Mouse (Mus musculus): ENCODE results near the gene Gpr37l1. TPM values are rescaled to one million over a fixed set of nuclear protein-coding genes. Genes with fewer than 3 reads are reported as not detected.
A peak's percentile ranks its signal among the peaks of the same experiment; 100 is the strongest.

Gene Gpr37l1
- polyA plus RNA-seq, 1 experiment = not detected

GRCm38 (mm10) chr1:135132893-135133369 is 34.5 kb downstream of the Gpr37l1 start:
- no peak overlapping the region for H3K27ac ChIP-seq (ENCODE audit: insufficient read depth, low read depth, low read length)
- no peak overlapping the region for H3K4me3 ChIP-seq (ENCODE audit: insufficient read depth, low read depth, low read length)
- H3K4me1 ChIP-seq (ENCODE audit: control insufficient read depth, insufficient read depth, low read length) = peaks cover 41% of the 10 kb centered on the region
- WGBS = 96% methylated on average over 9 of the region's 9 CpGs
- TF ChIP-seq POLR2A (IDR thresholded peaks at IDR 0.05; ENCODE audit: insufficient read depth, low read depth, low read length) (no peak), CTCF (IDR thresholded peaks at IDR 0.05; ENCODE audit: insufficient read depth, low read depth, low read length) (no peak)

- H3K4me3 ChIP-seq (ENCODE audit: insufficient read depth, low read depth, low read length) = no peak within 1 kb of the TSS
- H3K4me1 ChIP-seq (ENCODE audit: control insufficient read depth, insufficient read depth, low read length) = peaks cover 46% of the 10 kb centered on the region
- no peak for TF ChIP-seq POLR2A (IDR thresholded peaks at IDR 0.05; ENCODE audit: insufficient read depth, low read depth, low read length)
- peak; percentile 64; the same call in 1 of the 2 replicates for TF ChIP-seq CTCF (IDR thresholded peaks at IDR 0.05; ENCODE audit: insufficient read depth, low read depth, low read length)
- 22% methylated on average over 10 of the region's 10 CpGs for WGBS
- no peak within 1 kb of the TSS for H3K27ac ChIP-seq (ENCODE audit: insufficient read depth, low read depth, low read length)
Observed at GRCm38 (mm10) chr1:135132473-135132872, 35.0 kb downstream of the Gpr37l1 start, which contains the start of gene Ptpn7. TSS of gene Ptpn7 (plus strand) at chr1:135132700.

- Histone ChIP-seq H3K4me3 (ENCODE audit: insufficient read depth, low read depth, low read length) (no peak overlapping the region), H3K4me1 (ENCODE audit: control insufficient read depth, insufficient read depth, low read length) (peaks cover 54% of the 10 kb centered on the region), H3K27ac (ENCODE audit: insufficient read depth, low read depth, low read length) (no peak overlapping the region)
- WGBS = 63% methylated on average over 8 of the region's 8 CpGs
- TF ChIP-seq CTCF (IDR thresholded peaks at IDR 0.05; ENCODE audit: insufficient read depth, low read depth, low read length) (no peak), POLR2A (IDR thresholded peaks at IDR 0.05; ENCODE audit: insufficient read depth, low read depth, low read length) (no peak)
Observed at GRCm38 (mm10) chr1:135131560-135131959, 35.9 kb downstream of the Gpr37l1 start.

- TF ChIP-seq CTCF (IDR thresholded peaks at IDR 0.05; ENCODE audit: insufficient read depth, low read depth, low read length) = no peak
- TF ChIP-seq POLR2A (IDR thresholded peaks at IDR 0.05; ENCODE audit: insufficient read depth, low read depth, low read length) = no peak
- WGBS = 58% methylated on average over 6 of the region's 6 CpGs
- H3K4me1 ChIP-seq (ENCODE audit: control insufficient read depth, insufficient read depth, low read length) = peaks cover 59% of the 10 kb centered on the region
- H3K4me3 ChIP-seq (ENCODE audit: insufficient read depth, low read depth, low read length) = no peak overlapping the region
- no peak overlapping the region for H3K27ac ChIP-seq (ENCODE audit: insufficient read depth, low read depth, low read length)
Observed at GRCm38 (mm10) chr1:135131034-135131433, 36.4 kb downstream of the Gpr37l1 start.

- H3K4me3 ChIP-seq (ENCODE audit: insufficient read depth, low read depth, low read length) = no peak overlapping the region
- no peak overlapping the region for H3K27ac ChIP-seq (ENCODE audit: insufficient read depth, low read depth, low read length)
- 65% methylated on average over 2 of the region's 2 CpGs for WGBS
- peaks cover 63% of the 10 kb centered on the region for H3K4me1 ChIP-seq (ENCODE audit: control insufficient read depth, insufficient read depth, low read length)
- TF ChIP-seq POLR2A (IDR thresholded peaks at IDR 0.05; ENCODE audit: insufficient read depth, low read depth, low read length) (no peak), CTCF (IDR thresholded peaks at IDR 0.05; ENCODE audit: insufficient read depth, low read depth, low read length) (no peak)
Observed at GRCm38 (mm10) chr1:135130376-135131018, 37.0 kb downstream of the Gpr37l1 start.

- no peak for TF ChIP-seq CTCF (IDR thresholded peaks at IDR 0.05; ENCODE audit: insufficient read depth, low read depth, low read length)
- TF ChIP-seq POLR2A (IDR thresholded peaks at IDR 0.05; ENCODE audit: insufficient read depth, low read depth, low read length) = no peak
- H3K4me1 ChIP-seq (ENCODE audit: control insufficient read depth, insufficient read depth, low read length) = peaks cover 63% of the 10 kb centered on the region
- no peak overlapping the region for H3K27ac ChIP-seq (ENCODE audit: insufficient read depth, low read depth, low read length)
- no peak overlapping the region for H3K4me3 ChIP-seq (ENCODE audit: insufficient read depth, low read depth, low read length)
- 82% methylated on average over 9 of the region's 9 CpGs for WGBS
Observed at GRCm38 (mm10) chr1:135129543-135130183, 37.8 kb downstream of the Gpr37l1 start.

GRCm38 (mm10) chr1:135128986-135129385 is 38.5 kb downstream of the Gpr37l1 start:
- 37% methylated on average over 9 of the region's 9 CpGs for WGBS
- no peak overlapping the region for H3K27ac ChIP-seq (ENCODE audit: insufficient read depth, low read depth, low read length)
- peaks cover 63% of the 10 kb centered on the region for H3K4me1 ChIP-seq (ENCODE audit: control insufficient read depth, insufficient read depth, low read length)
- no peak for TF ChIP-seq CTCF (IDR thresholded peaks at IDR 0.05; ENCODE audit: insufficient read depth, low read depth, low read length)
- TF ChIP-seq POLR2A (IDR thresholded peaks at IDR 0.05; ENCODE audit: insufficient read depth, low read depth, low read length) = no peak
- H3K4me3 ChIP-seq (ENCODE audit: insufficient read depth, low read depth, low read length) = no peak overlapping the region

- TF ChIP-seq POLR2A (IDR thresholded peaks at IDR 0.05; ENCODE audit: insufficient read depth, low read depth, low read length) (no peak), CTCF (IDR thresholded peaks at IDR 0.05; ENCODE audit: insufficient read depth, low read depth, low read length) (no peak)
- Histone ChIP-seq H3K4me3 (ENCODE audit: insufficient read depth, low read depth, low read length) (no peak overlapping the region), H3K27ac (ENCODE audit: insufficient read depth, low read depth, low read length) (no peak overlapping the region), H3K4me1 (ENCODE audit: control insufficient read depth, insufficient read depth, low read length) (peaks cover 60% of the 10 kb centered on the region)
- 58% methylated on average over 6 of the region's 6 CpGs for WGBS
Observed at GRCm38 (mm10) chr1:135128011-135128441, 39.5 kb downstream of the Gpr37l1 start.

- Histone ChIP-seq H3K4me3 (ENCODE audit: insufficient read depth, low read depth, low read length) (no peak overlapping the region), H3K4me1 (ENCODE audit: control insufficient read depth, insufficient read depth, low read length) (peaks cover 48% of the 10 kb centered on the region), H3K27ac (ENCODE audit: insufficient read depth, low read depth, low read length) (0 out of 2 replicates have a peak overlapping the region, but pooled peaks have one; percentile 12)
- 39% methylated on average over 4 of the region's 4 CpGs for WGBS
- TF ChIP-seq POLR2A (IDR thresholded peaks at IDR 0.05; ENCODE audit: insufficient read depth, low read depth, low read length) (no peak), CTCF (IDR thresholded peaks at IDR 0.05; ENCODE audit: insufficient read depth, low read depth, low read length) (no peak)
Observed at GRCm38 (mm10) chr1:135126443-135127027, 40.9 kb downstream of the Gpr37l1 start.
